Mouse (Mus musculus) splenic B cell, adult 2 months (primary cell): ENCODE data around the gene Ryr3.
"Not testable (repeated sequence)": the region's sequence is repeated elsewhere in the genome, so short reads cannot be mapped to it uniquely, and the experiment has no call there.

ENCODE experiments used
- DNase-seq: peaks from one replicate; pipeline ENCODE4 v3.0.0-alpha.2; 2011; ENCODE audit warnings: low read depth, low spot score
- H3K27me3 ChIP-seq: 2 replicates; pipeline ENCODE4 v1.6.1; 2012; ENCODE audit warnings: mild to moderate bottlenecking, low read length, moderate library complexity, mixed read lengths; ENCODE audit not compliant: control insufficient read depth, poor library complexity, insufficient read depth, severe bottlenecking
- H3K36me3 ChIP-seq: 2 replicates; pipeline ENCODE4 v1.6.1; 2012; ENCODE audit warnings: mild to moderate bottlenecking, low read length, moderate library complexity, mixed read lengths; ENCODE audit not compliant: control insufficient read depth, poor library complexity, insufficient read depth, severe bottlenecking

Gene Ryr3

GRCm38 (mm10) chr2:113161494-113161893 lies 55.4 kb downstream of the Ryr3 start:
- DNase-seq: no peak
- H3K36me3 ChIP-seq: no peaks in the 10 kb centered on the region
- H3K27me3 ChIP-seq: no peaks in the 10 kb centered on the region

- no peak for DNase-seq
- Histone ChIP-seq H3K36me3 (no peaks in the 10 kb centered on the region), H3K27me3 (no peaks in the 10 kb centered on the region)
Observed at GRCm38 (mm10) chr2:113137766-113138165, 79.1 kb downstream of the Ryr3 start.

- no peak for DNase-seq
- no peaks in the 10 kb centered on the region for H3K27me3 ChIP-seq
- no peaks in the 10 kb centered on the region for H3K36me3 ChIP-seq
Observed at GRCm38 (mm10) chr2:113123476-113123875, 93.4 kb downstream of the Ryr3 start.

GRCm38 (mm10) chr2:113119080-113119479 lies 97.8 kb downstream of the Ryr3 start:
- no peaks in the 10 kb centered on the region for H3K27me3 ChIP-seq
- no peaks in the 10 kb centered on the region for H3K36me3 ChIP-seq
- no peak for DNase-seq

- Histone ChIP-seq H3K27me3 (no peaks in the 10 kb centered on the region), H3K36me3 (no peaks in the 10 kb centered on the region)
- no peak for DNase-seq
Observed at GRCm38 (mm10) chr2:113116788-113117187, 100.1 kb downstream of the Ryr3 start.

GRCm38 (mm10) chr2:113115897-113116283 lies 101.0 kb downstream of the Ryr3 start:
- no peak for DNase-seq
- H3K27me3 ChIP-seq: no peaks in the 10 kb centered on the region
- H3K36me3 ChIP-seq: no peaks in the 10 kb centered on the region

GRCm38 (mm10) chr2:113115248-113115896 lies 101.5 kb downstream of the Ryr3 start:
- DNase-seq: no peak
- H3K36me3 ChIP-seq: no peaks in the 10 kb centered on the region
- H3K27me3 ChIP-seq: no peaks in the 10 kb centered on the region

GRCm38 (mm10) chr2:113104609-113105008 lies 112.3 kb downstream of the Ryr3 start:
- H3K36me3 ChIP-seq: no peaks in the 10 kb centered on the region
- DNase-seq: no peak

GRCm38 (mm10) chr2:113095184-113095583 lies 121.7 kb downstream of the Ryr3 start:
- no peak for DNase-seq
- no peaks in the 10 kb centered on the region for H3K36me3 ChIP-seq

More at GRCm38 (mm10) chr2:113104609-113105008, 112.3 kb downstream of the Ryr3 start:
- no peaks in the 10 kb centered on the region for H3K27me3 ChIP-seq

GRCm38 (mm10) chr2:113094088-113094487 lies 122.8 kb downstream of the Ryr3 start:
- Histone ChIP-seq H3K36me3 (no peaks in the 10 kb centered on the region), H3K27me3 (no peaks in the 10 kb centered on the region)
- no peak for DNase-seq

More at GRCm38 (mm10) chr2:113095184-113095583, 121.7 kb downstream of the Ryr3 start:
- H3K27me3 ChIP-seq: no peaks in the 10 kb centered on the region

- H3K27me3 ChIP-seq: no peaks in the 10 kb centered on the region
- no peak for DNase-seq
- no peaks in the 10 kb centered on the region for H3K36me3 ChIP-seq
Observed at GRCm38 (mm10) chr2:113092756-113093155, 124.1 kb downstream of the Ryr3 start.

- H3K27me3 ChIP-seq, H3K36me3 ChIP-seq, DNase-seq: not testable (repeated sequence)
Observed at GRCm38 (mm10) chr2:113091316-113091715, 125.6 kb downstream of the Ryr3 start.

GRCm38 (mm10) chr2:113076396-113076795 lies 140.5 kb downstream of the Ryr3 start:
- H3K27me3 ChIP-seq: no peaks in the 10 kb centered on the region
- no peaks in the 10 kb centered on the region for H3K36me3 ChIP-seq
- no peak for DNase-seq

GRCm38 (mm10) chr2:113059367-113059766 lies 157.5 kb downstream of the Ryr3 start:
- DNase-seq: no peak
- no peaks in the 10 kb centered on the region for H3K36me3 ChIP-seq
- H3K27me3 ChIP-seq: no peaks in the 10 kb centered on the region

- DNase-seq: no peak
- H3K27me3 ChIP-seq: no peaks in the 10 kb centered on the region
- no peaks in the 10 kb centered on the region for H3K36me3 ChIP-seq
Observed at GRCm38 (mm10) chr2:113058914-113059313, 158.0 kb downstream of the Ryr3 start.

GRCm38 (mm10) chr2:113058116-113058515 lies 158.8 kb downstream of the Ryr3 start:
- H3K36me3 ChIP-seq: no peaks in the 10 kb centered on the region
- no peak for DNase-seq
- H3K27me3 ChIP-seq: no peaks in the 10 kb centered on the region
